Mouse (Mus musculus): ENCODE results near the gene Top3a.

- no peak for TF ChIP-seq CTCF (IDR thresholded peaks at IDR 0.05; ENCODE audit: low read depth)
- no peak for TF ChIP-seq EP300 (IDR thresholded peaks at IDR 0.05; ENCODE audit: low read depth)
These were observed 48.9 kb downstream of the Top3a start, which contains the start of gene Mief2 for GRCm38 (mm10) chr11:60728260-60728761.
